Mouse (Mus musculus) midbrain, embryonic 10.5 days (tissue): Measurements from ENCODE around the gene Cct5. TPM values are rescaled to one million over a fixed set of nuclear protein-coding genes. Genes with fewer than 3 reads are reported as not detected.

Experiments
- DNase-seq: peaks from one replicate; pipeline ENCODE4 v3.0.0-alpha.2; 2017; ENCODE audit warnings: low spot score
- H3K27ac ChIP-seq: fragments of 300-500 bp; sonication (generic); replicated peaks from 2 replicates; pipeline ENCODE4 v1.5.1; 2016; ENCODE audit warnings: mild to moderate bottlenecking
- H3K27me3 ChIP-seq: fragments of 300-500 bp; sonication (generic); 2 replicates; pipeline ENCODE4 v1.6.1; 2016; ENCODE audit warnings: low read depth, mild to moderate bottlenecking; ENCODE audit not compliant: poor library complexity, severe bottlenecking
- H3K36me3 ChIP-seq: fragments of 300-500 bp; sonication (generic); 2 replicates; pipeline ENCODE4 v1.6.1; 2016; ENCODE audit warnings: mild to moderate bottlenecking, moderate library complexity
- H3K4me1 ChIP-seq: fragments of 300-500 bp; sonication (generic); 2 replicates; pipeline ENCODE4 v1.6.1; 2016
- H3K4me3 ChIP-seq: fragments of 300-500 bp; sonication (generic); 2 replicates; pipeline ENCODE4 v1.5.1; 2016; ENCODE audit warnings: mild to moderate bottlenecking, moderate library complexity
- H3K9me3 ChIP-seq: fragments of 300-500 bp; sonication (generic); replicated peaks from 2 replicates; pipeline ENCODE4 v1.6.1; 2016; ENCODE audit warnings: mild to moderate bottlenecking
- WGBS: fragments of 180-500 bp; shearing (Covaris S2); methylation state at CpG from one replicate; pipeline ENCODE4 v1.1.7; 2016; 5-methylcytosine and 5-hydroxymethylcytosine counted together
- polyA plus RNA-seq: library from polyadenylated mRNA; unstranded; fragments of >200 nt; fragmentation: Nextera tagmentation; extraction: Ambion mirVana; gene quantifications from 2 replicates; pipeline ENCODE4 v1.2.1, GENCODE M21; 2016

Gene Cct5
- polyA plus RNA-seq, 1 experiment from 2014 or later, result 772 TPM

DNA sequence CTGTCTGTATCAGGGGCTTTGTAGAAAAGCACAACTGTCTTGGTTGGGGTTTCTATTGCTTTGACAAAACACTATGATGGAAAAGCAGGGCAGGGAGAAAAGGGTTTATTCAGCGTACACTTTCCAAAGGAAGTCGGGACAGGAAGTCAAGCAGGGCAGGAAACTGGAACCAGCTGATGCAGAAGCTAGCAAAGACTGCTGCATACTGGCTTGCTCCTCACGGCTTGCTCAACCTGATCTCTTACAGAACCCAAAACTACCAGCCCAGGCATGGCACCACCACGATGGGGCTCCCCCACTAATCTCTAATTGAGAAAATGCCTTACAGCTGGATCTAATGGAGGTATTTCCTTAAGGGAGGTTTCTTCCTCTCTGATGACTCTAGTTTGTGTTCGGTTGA, 54.2 kb downstream of the Cct5 start:
- DNase-seq, result no peak
- Histone ChIP-seq H3K36me3 (no peaks in the 10 kb centered on the region), H3K4me1 (peaks cover 11% of the 10 kb centered on the region), H3K27ac (no peak overlapping the region), H3K4me3 (no peak overlapping the region), H3K9me3 (no peaks in the 10 kb centered on the region), H3K27me3 (no peaks in the 10 kb centered on the region)
- WGBS, result 66% methylated on average over 5 of the region's 5 CpGs

- 91% methylated on average over 6 of the region's 6 CpGs for WGBS
- H3K36me3 ChIP-seq, result no peaks in the 10 kb centered on the region
- no peak overlapping the region for H3K27ac ChIP-seq
- H3K9me3 ChIP-seq, result no peaks in the 10 kb centered on the region
- H3K27me3 ChIP-seq, result no peaks in the 10 kb centered on the region
- H3K4me3 ChIP-seq, result no peak overlapping the region
- peaks cover 22% of the 10 kb centered on the region for H3K4me1 ChIP-seq
- no peak for DNase-seq
Observed at GRCm38 (mm10) chr15:31546291-31546690, 55.3 kb downstream of the Cct5 start.

DNA sequence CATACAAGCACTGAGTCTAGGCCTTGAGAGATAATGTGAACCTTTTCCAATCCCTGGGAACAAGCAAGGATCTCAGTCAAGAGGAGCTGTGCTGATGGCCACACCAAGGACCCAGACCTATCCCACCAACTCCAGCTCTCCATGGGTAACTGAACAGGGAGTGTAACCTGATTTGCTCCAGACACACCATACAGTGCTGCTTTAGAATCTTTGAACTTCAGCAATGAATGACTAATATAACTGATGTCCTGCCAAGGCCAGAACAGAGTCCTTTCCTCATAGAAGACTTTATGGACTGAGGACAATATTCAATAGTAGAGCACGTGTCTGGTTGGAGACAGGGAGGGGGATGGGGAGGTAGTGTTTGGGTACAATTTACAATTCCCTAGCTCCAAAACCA, 56.5 kb downstream of the Cct5 start:
- Histone ChIP-seq H3K4me1 (peaks cover 22% of the 10 kb centered on the region), H3K27ac (no peak overlapping the region), H3K9me3 (no peaks in the 10 kb centered on the region), H3K4me3 (no peak overlapping the region), H3K27me3 (no peaks in the 10 kb centered on the region), H3K36me3 (no peaks in the 10 kb centered on the region)
- DNase-seq, result no peak
- WGBS, result 91% methylated on average over 1 of the region's 1 CpGs

GRCm38 (mm10) chr15:31543246-31543645, 58.4 kb downstream of the Cct5 start:
- no peak overlapping the region for H3K4me3 ChIP-seq
- no peaks in the 10 kb centered on the region for H3K9me3 ChIP-seq
- no peaks in the 10 kb centered on the region for H3K27me3 ChIP-seq
- DNase-seq, result no peak
- WGBS, result 15% methylated on average over 3 of the region's 3 CpGs
- H3K4me1 ChIP-seq, result peaks cover 22% of the 10 kb centered on the region
- H3K27ac ChIP-seq, result no peak overlapping the region; the same call in 1 of the 2 replicates
- no peaks in the 10 kb centered on the region for H3K36me3 ChIP-seq

GRCm38 (mm10) chr15:31542013-31542958, 59.3 kb downstream of the Cct5 start:
- Histone ChIP-seq H3K36me3 (no peaks in the 10 kb centered on the region), H3K27me3 (no peaks in the 10 kb centered on the region), H3K4me3 (0 out of 2 replicates have a peak overlapping the region, but pooled peaks have one; percentile 20), H3K4me1 (peaks cover 22% of the 10 kb centered on the region), H3K9me3 (no peaks in the 10 kb centered on the region), H3K27ac (peak overlapping the region; percentile 82)
- WGBS, result 10% methylated on average over 10 of the region's 10 CpGs
- peak; percentile 36 for DNase-seq

Other genes with a start within 250 kb of the Cct5 start
- gene Ankrd33b, start 234.1 kb downstream of the Cct5 start, polyA plus RNA-seq, result 0.56 and 0.77 TPM in 2 replicates
- 3.0 and 3.4 TPM in 2 replicates for gene Ropn1l, start 148.1 kb downstream of the Cct5 start, polyA plus RNA-seq
- 37.3 and 45.3 TPM in 2 replicates for gene March6, start 70.8 kb downstream of the Cct5 start, polyA plus RNA-seq
- 1.3 and 1.6 TPM in 2 replicates for gene Cmbl, start 36.4 kb downstream of the Cct5 start, polyA plus RNA-seq
- gene Fam173b, start within 50 bp of the Cct5 start, polyA plus RNA-seq, result 14.7 and 18.0 TPM in 2 replicates